Mouse (Mus musculus) CD8-positive naive resting alpha-beta T cell, adult 2 months (primary cell): ENCODE measurements around the gene Adgrb3.
"Not testable (repeated sequence)": the region's sequence is repeated elsewhere in the genome, so short reads cannot be mapped to it uniquely, and the experiment has no call there.

ENCODE experiments used
- DNase-seq, 2 experiments: peaks; one replicate each; pipeline ENCODE4 v3.0.0; 2022; ENCODE audit warnings: low read depth in 2 of 2, low spot score in 2 of 2

The Adgrb3 gene

GRCm38 (mm10) chr1:25542891-25543290, 286.6 kb downstream of the Adgrb3 start:
- DNase-seq = no peak

GRCm38 (mm10) chr1:25526976-25527375, 302.5 kb downstream of the Adgrb3 start:
- DNase-seq = no peak

DNA sequence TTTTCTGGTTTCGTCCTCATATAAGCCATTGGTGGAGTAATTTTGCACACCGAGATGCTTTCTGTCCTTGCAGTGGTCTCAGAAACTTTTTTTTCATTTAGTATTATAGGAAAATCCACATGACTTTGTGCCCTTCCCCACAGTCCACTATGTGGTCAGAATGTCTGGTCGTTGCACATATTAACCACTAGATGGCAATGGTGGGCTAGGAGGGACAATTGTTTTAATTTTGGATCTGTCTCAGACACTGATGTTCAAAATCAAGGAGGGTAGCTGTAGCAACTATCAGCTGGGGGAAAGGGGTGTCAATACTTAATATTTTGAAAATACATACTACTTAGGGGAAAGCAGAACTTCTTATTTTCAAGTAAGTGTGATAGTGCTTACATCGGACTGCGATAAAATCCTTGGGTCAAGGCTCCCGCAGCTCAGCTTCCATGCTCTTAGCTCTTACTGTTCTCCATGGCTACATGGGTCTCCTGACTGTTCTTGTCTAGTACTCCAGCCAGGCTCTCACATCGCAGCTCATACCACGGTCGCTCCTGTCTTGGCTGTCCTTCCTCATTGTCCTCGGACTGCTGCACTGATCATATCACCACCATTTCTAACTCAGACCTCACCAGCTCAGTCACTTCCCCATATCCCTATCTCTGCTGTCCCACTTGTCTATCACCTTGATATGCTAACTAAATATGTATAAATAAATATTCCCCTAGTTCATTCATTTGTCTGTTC, 319.0 kb downstream of the Adgrb3 start:
- no peak for DNase-seq

DNA sequence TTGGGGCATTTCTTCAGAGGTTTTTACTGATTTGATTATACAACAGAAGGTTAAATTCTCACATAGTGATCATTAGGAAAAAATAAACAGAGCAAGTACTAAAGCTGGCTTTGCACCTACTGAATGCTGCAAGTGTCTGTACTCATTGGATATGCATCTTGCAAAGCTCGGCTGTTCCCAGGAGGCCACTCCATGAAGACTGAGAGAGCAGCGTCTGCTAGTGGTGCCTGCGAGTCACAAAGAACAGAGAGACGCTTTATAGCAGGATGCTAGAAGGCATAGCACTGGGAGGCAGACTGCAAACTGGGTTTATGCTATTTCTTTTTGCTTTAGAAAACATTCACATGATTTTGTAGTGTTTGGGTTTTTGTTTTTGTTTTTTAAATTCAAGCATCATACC, 325.2 kb downstream of the Adgrb3 start:
- DNase-seq = no peak

GRCm38 (mm10) chr1:25503524-25503923, 326.0 kb downstream of the Adgrb3 start:
- DNase-seq = no peak

- no peak for DNase-seq
Measured at GRCm38 (mm10) chr1:25495202-25495914, 334.1 kb downstream of the Adgrb3 start.

- DNase-seq = no peak
Measured at GRCm38 (mm10) chr1:25491503-25491902, 338.0 kb downstream of the Adgrb3 start.

GRCm38 (mm10) chr1:25490174-25490573, 339.3 kb downstream of the Adgrb3 start:
- no peak for DNase-seq

- no peak for DNase-seq
Measured at GRCm38 (mm10) chr1:25475699-25476098, 353.8 kb downstream of the Adgrb3 start.

DNA sequence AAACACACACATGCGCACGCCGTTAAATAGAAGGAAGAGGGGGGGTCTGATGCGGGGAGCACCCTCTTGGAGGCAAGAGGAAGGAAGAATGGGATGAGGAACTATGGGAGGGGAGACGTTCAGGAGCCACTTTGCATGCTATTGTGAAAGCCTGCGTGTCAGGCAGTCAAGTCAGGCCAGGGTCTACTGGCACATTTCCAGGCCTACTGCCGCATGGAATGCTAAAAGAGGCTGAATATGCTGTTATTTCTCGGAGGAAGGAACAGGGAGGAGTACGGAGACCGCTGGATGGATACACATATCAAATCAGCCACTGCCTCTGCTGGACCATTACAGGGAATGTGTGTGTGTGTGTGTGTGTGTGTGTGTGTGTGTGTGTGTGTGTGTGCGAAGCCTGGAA, 355.0 kb downstream of the Adgrb3 start:
- DNase-seq = no peak

DNA sequence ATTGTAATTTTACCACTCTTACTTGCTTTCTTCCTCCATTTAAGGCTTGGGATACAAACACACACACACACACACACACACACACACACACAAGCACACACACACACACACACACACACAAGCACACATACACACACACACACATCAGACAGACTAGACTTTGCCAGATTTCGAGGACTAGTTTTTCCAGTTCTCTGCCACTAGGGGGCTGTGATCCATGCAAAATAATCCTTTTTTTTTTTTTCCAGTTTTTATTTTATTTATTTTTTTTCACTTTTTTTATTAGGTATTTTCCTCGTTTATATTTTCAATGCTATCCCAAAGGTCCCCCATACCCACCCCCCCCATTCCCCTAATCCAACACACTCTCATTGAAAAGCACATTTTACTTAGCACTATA, 357.9 kb downstream of the Adgrb3 start:
- not testable (repeated sequence) for DNase-seq

DNA sequence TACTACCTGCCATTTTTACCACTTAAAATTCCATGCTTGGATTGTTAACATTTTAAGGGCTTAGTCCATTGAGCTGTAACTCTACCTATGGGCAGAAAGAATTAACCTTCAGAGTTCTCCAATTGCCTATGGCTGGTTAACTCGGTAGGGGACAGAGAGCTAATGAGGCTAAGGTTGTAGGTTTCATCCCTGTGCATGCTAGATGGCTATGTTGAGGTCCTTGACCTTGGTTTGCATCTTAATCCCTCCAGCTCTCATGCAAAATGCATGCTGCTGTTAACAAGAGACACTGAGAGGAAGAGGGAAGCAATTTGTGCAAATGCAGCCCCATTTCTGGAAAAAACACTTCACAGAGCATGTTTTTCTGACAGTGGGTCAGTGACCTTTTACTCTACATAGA, 366.9 kb downstream of the Adgrb3 start:
- no peak for DNase-seq

GRCm38 (mm10) chr1:25435506-25435905, 394.0 kb downstream of the Adgrb3 start:
- DNase-seq = no peak

DNA sequence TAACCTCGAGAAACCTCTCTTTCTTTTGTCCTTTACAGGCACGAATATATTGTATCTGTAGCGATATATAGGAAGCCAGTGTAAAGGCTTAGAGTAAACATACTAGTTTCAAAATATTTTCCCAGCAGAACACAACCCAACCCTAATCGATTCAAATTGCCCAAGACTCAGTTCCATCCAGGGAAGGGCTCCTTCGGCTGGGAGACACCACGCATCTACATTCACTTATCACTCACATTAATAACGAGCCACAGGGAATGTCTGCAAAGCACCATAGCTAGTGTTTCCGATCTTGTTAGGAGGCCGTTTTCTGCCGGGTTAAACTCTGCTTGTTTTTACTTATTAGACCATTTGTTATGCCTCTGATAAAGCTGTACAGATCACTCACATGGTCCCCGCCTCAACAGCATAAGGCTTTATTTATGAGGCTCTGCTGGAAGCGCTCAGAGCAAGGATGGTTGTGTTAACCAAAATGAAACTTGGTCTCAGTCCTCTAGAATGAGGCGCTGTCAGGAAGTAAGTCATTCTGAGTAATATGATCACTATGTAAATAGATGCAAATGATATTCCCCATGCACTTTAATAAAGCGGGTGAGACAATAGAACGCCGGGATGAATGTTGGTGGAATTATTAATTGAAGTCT, 399.2 kb downstream of the Adgrb3 start:
- DNase-seq = no peak

DNA sequence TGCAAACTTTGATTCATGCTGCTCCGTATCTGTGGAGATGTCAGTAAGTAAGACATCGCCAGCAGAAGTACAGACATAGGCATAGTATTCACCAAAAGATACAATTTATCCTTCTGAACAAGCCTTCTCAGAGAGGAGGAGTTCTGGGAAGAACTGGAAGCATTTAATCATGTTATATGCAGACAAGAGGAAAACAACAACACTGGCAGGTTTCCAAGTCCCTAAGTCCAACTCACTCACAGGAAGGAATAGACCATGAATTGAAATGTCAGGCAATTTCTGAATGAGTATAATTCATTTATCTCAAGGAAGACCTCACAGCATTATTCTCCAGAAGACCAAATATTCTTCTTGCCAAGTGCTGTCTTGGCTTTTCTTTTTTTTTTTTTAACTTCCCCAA, 408.8 kb downstream of the Adgrb3 start:
- no peak for DNase-seq

DNA sequence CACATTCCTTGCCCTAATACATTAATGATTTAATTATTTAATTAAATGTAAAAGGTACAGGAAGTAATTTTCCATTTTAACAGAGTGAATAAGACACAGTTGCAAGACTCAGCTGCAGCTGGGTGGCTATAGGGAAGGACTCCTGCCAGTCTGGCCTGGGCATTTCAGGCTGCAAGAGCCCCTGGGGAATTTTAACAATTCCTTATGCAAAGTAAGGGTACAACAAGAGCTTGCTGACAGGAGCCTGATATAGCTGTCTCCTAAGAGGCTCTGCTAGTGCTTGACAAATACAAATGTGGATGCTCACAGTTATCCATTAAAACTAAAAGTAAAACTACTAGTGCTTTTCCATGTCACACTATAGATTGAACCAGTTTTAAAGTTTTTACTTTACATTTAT, 410.1 kb downstream of the Adgrb3 start:
- no peak for DNase-seq

- no peak for DNase-seq
Measured at GRCm38 (mm10) chr1:25415084-25415483, 414.4 kb downstream of the Adgrb3 start.

DNA sequence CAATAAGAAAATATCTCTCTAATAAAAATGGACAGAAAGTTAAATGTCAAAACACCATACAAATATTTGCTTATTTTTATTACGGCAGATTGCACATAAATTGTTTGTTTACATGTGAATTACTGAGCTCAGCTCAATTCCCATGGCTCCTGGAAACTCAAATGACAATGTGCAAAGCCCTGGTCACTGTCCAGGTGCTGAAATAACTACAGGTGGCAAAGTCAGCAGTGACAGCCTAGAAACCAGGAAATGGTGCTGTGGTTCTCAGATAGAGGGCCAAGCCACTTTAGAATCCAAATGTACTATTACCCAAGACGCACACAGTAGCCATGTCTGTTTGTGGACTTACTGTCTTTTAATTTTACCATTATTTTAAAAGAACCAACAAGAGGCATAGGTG, 465.3 kb downstream of the Adgrb3 start:
- DNase-seq = no peak

- no peak for DNase-seq
Measured at GRCm38 (mm10) chr1:25358554-25358953, 471.0 kb downstream of the Adgrb3 start.

GRCm38 (mm10) chr1:25355486-25355885, 474.0 kb downstream of the Adgrb3 start:
- no peak for DNase-seq

DNA sequence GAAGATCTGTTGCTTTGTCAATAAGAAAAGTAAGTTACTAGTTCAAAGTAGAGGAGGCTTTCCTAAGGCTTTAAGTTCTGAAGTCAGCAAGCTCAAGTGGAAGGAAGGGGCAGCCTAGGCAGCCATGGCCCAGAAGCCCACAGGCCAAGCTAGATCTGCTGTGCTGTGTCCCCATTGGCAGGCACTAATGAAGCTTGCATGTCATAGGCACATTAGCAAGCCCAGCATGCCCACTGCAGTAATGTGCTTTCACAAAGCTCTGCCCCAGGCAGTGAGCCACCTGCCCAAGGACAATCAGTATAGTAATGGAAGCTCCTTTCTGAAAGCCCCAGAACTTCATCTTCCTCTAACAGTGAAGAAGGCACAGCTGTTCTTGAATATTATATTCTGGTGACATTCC, 484.6 kb downstream of the Adgrb3 start:
- no peak for DNase-seq

GRCm38 (mm10) chr1:25325406-25325805, 504.1 kb downstream of the Adgrb3 start:
- DNase-seq = no peak
